Mouse (Mus musculus) cerebellum, adult (tissue): Measurements from ENCODE around the gene Pecam1.
"Not testable (repeated sequence)": the region's sequence is repeated elsewhere in the genome, so short reads cannot be mapped to it uniquely, and the experiment has no call there.

Experiments used
- ATAC-seq: cut with Nextera tagmentation; 2 replicates; pipeline ENCODE4 v1.9.2; 2017; ENCODE audit warnings: mild to moderate bottlenecking, moderate library complexity, mixed read lengths; ENCODE audit not compliant: insufficient number of reproducible peaks, low FRiP score, low TSS enrichment

Gene Pecam1

DNA sequence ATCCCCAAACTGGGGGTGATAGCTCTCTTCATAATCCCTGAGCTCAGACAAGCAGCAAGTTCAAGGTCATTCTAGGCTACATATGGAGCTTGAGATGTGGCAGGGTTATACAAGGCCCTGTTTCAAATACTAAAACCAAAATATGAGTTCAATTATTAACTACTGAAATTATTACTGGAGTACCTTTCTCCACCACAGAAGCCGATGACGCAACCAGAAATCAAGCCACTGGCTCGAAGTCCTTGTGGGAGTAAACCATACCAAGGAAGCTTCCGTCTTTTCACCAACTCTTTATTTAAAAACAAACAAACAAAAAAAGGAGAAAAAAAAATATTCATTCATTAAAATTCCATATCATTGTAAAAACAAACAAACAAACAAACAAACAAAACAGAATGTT is 26.5 kb upstream of the Pecam1 start:
- no peak for ATAC-seq

DNA sequence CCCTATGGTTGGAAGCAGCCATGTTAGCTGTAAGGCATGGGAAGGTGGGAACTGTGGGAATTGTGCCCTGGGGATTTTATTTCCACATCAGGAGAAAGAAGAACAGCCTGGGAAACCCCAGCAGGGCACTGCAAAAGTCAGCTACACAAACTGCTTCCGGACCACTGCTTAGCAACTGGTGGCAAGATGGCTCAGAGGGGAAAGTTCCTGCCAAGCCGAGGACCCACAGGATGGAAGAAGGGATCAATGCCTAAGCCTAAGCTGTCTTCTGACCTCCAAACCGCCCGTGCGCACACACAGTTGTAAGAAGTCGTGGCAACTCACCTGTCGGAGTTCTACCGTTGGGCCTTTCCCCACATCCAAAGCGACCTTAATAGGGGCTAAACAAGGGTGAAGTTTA is 22.6 kb upstream of the Pecam1 start:
- no peak for ATAC-seq

DNA sequence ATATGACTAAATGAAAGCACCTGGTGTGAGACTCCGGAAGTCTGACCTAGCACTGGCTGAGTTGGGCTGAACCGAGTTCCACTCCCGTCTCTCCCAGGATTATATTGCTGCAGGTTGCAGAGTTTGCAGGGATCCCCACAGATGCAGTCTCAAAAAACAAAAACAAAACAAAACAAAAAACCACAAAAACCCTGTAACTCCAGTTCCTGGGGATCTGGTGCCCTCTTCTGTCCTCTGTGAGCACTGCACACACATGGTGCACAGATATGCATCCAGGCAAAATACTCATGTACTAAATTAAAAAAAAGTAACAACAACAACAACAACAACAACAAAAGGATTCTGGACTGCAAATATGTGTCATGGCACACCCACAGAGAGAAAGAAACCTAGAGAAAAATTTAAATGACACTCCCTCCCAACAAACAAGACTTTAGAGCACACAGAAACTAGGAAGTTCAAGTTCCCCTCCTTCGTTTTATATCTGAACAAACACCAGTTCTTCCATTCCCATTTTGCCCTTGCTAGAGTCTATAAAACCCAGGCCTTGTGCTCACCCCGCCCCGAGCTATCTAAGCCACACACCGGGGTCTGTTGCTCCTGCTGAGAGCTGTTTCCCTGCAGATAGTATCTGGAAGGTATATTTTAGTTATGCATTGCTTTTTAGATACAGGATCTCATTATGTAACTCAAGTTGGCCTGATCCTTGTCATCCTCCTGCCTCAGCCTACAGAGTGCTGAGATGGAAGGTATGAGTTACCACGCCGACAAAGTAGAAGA is 20.0 kb upstream of the Pecam1 start:
- ATAC-seq: no peak

DNA sequence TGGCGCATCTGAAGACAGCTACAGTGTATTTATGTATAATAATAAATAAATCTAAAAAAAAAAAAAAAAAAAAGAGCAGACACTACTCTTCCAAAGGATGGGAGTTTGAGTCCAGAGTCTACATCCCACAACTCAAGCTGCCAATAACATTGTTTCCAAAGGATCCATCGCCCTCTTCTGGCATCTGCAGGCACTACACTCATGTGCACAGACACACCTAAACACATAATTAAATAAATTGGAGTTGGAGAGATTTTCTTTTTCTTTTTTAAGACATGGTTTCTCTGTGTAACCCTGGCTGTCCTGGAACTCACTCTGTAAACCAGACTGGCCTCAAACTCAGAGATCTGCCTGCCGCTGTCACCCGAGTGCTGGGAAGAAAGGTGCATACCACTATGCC is 17.1 kb upstream of the Pecam1 start:
- ATAC-seq: no peak

DNA sequence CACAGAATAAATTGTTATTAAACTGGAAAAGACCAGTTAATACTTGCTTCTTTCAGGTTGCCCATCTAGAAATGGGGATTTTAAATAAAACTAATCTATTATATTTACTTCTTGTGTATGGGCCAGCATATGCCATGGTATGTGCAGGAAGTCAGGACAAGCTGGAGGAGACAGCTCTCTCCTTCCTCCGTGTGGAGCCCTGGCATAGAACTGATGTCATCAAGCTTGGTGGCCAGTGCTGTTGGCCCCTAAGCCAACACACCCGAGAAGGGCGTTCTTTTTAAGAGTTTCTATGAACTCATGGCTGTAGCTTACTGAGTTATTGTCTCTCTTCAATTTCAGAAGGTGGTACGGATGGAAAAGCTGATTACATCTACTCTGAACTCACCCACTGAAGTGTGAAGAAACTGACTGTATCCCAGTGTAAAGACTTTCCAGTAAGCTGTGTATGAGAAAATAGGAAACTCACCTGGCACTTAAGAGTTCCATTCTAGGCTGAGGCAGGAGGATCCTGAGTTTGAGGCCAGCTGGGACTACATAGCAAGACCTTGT is 16.3 kb upstream of the Pecam1 start:
- ATAC-seq: no peak

DNA sequence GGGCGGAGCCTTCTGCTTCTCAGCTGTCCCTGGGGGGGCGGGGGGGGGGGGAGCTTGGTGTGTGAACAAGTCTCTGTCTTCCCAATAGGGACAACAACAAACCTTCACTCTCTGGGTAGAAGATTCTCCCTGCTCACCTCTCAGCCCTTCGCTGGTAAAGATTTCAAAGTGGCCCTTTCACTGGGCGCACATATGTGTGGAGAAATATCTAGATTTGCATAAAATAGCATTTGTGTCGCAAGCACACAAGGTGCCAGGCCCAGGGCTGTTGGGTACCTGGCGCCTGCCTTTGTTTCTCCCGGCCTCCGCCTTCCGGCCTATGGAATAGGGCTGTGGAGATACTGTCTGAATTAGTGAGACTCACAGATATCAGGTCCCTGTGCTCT is 12.4 kb upstream of the Pecam1 start:
- ATAC-seq: no peak

DNA sequence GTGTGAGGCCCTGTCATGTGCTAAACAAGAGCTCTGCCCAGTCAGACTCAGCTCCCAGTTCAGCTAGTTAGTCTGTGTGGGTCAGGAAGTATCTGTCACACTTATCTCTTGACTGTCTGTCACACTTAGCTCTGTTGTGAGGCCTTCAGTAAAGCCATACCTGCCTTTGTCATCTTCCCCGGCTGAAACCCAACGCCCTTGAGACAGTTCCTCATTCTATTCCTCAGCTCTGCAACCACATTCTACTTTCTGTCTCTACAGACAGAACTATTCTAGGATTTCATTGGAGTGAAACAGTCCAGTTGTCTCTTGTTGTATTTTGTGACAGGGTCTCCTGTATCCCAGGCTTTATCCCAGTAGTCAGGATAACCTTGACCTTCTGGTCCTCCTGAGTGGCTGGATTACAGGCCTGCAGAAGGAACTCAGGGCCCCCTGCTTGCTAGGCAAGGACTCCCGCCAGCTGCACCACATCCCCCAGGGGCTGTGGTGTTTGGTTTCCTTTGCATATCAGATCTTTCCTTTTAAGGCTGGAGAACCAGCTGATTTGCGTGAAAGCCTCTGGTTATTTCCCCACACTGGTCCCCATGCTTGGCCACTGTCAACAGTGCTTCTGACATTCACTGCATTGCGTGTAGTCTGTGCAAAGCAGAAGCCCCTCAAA is 11.8 kb upstream of the Pecam1 start:
- ATAC-seq: no peak

DNA sequence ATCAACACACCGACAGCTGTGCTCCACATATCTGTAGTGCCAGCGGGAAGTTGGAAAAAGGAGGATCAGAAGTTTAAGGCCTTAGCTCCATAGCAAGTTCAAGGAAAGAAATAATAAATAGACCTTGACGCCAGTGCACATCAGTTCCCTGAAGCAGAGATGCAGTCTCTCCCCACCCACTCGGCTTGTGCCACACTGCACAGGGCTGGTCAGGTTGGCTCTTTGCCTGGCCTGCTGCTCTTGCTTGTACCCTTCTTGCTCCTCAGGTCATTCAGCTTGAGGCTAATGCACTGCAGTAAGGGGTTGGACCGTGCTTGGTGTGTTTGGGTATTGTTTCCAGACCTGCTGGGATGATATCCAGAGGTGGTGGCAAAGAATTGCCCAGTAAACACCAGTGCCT is 10.1 kb upstream of the Pecam1 start:
- no peak for ATAC-seq

DNA sequence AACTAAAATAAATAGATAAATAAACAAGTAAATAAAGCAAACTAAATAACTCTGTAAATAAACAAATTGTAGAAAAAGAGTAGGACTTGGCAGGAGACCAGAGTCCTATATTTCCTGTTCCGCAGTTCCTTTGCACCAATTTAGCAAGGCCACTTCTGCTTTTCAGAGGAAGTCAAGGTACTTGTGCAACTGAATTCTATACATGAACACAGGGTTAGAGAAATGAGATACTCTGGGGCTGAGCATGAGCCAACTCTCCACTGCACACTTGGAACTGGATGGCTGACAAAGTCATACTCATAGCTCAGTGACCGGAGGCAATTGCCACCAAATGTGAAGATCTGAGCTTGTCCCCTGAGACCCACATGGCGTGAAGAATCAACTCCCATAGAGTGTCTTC is 8.6 kb upstream of the Pecam1 start:
- ATAC-seq: no peak

DNA sequence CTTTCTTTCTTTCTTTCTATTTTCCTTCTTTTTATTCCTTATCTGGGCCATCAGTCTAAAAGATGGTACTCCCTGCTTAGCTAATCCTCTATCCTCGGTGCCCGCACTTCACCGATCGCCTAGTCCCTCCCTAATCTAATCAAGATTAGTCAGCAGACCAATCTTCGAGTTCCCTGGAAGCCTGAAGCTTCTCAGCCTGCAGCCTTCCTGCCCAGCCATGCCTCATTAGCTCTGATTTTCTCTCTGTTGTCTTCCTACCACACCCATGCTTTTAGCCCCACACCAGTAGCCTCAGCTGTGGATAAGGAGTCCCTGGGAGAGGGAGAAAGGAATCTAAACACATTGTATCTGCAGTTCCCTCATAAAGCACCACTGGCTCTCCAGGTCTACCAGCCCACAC is 5.2 kb upstream of the Pecam1 start:
- ATAC-seq: no peak

DNA sequence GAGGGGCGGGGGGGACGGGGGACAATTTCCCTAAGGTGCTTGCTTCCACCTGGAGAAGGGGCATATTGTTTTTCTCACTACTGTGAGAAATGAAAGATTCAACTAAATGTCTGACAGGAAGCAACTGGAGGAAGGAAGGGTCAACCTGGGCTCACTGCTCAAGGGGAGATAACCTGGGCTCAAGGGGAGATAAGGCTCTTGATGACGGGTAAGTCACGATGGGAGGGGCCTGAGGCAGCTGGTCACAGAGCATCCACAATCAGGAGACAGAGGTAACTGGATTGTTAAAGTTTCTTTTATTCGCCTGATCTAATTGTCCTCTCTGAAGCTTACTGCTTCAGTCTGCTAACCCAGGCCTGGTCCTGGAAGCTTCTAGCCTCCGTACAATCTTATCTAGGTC is 2.9 kb upstream of the Pecam1 start:
- ATAC-seq: no peak

DNA sequence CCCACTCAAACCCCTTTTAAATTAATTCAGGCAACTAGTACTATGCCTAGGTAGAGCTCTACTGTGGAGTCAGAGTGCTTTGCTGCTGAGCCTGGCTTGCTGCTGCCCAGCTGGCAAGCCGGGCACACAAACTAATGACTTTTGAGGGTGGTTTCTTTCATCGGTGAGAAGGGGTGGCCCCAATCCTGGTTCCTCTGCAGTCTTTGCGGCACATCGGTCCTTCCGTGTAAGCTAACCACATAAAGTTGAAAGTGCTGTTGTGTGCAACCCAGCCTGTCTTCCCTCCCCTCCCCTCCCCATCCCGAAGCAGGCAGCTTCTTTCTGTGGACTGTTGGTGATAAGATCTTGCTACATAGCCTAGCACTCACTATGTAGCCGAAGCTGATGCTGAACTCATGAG is 1.7 kb upstream of the Pecam1 start:
- no peak for ATAC-seq

DNA sequence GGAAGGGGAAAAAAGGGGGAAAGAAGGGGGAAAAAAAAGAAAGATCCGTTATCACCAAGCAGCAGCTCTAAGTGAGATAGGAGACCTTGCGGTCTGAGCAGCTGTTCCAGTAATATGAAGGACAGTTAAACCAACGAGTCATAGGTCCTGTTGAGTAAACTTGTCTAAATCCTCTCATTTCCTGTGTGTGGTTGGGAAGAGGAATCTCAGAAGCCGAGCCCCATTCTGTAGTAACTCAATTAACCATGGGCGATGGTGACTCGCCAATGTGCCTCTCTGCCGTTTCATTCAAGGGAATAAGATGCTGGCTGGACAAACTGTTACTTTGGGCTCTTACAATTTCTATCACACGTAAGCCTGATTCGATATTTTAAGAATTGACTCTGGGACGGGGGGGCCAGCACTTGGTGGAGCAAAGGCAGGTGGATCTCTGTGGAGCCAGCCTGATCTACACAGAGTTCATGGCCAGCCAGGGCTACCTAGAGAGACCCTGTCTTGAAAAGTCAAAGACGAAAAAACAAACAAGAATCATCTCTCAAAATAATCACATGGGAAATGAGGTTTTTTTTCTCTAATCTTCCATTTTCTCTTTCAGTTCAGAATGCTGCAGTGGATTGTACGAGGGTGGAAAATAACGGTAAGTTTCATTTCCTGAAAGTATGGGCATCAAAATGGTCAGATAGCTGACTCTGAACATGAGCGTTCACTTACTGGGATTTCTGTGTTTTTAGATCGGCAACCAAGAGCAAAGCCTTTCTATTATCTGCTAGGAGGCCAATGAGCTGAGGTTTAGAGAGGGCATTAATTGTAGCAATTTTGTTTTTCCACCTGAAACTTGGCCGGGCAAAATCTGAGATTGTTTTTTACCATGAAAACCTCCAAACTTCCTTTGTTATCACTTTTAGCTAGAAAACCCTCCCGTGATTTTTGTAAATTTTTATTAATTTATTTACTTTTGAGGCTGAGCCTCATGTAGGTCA is 901 bp upstream of the Pecam1 start, which contains the start of gene Milr1:
Gene Milr1 (plus strand): TSS at position 188 of the 980 bp plus-strand sequence.
- ATAC-seq: no peak

DNA sequence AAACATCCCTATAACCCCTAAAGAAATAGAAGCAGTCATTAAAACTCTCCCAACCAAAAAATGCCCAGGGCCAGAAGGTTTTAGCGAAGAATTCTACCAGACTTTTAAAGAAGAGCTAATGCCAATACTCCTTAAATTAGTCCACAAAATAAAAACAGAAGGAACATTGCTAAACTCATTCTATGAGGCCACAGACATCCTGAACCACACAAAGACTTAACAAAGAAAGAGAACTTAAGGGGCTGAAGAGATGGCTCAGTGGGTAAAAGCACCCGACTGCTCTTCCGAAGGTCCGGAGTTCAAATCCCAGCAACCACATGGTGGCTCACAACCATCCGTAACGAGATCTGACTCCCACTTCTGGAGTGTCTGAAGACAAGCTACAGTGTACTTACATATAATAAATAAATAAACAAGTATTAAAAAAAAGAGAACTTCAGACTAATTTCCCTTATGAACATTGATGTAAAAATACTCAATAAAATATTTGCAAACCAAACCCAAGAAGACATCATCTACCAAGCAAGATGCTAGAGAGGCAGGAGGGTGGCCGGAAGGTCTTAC is 789 bp downstream of the Pecam1 start:
- not testable (repeated sequence) for ATAC-seq

DNA sequence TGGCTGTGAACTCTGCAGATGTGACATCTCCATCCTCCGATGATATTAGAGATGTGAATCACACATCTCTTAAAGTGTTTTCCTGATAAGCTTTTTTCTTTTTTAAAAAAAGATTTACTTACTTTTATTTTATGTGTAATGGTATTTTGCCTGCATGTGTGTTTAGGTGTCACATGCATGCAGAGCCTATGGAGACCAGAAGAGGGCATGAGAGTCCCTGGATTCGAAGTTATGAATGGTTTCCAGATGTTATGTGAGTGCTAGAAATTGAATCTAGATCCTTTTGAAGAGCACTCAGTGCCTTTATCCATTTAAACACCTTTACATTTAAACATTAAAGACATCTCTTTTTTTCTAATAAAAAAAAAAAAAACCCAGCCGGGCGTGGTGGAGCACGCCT is 5.5 kb downstream of the Pecam1 start:
- ATAC-seq: no peak

DNA sequence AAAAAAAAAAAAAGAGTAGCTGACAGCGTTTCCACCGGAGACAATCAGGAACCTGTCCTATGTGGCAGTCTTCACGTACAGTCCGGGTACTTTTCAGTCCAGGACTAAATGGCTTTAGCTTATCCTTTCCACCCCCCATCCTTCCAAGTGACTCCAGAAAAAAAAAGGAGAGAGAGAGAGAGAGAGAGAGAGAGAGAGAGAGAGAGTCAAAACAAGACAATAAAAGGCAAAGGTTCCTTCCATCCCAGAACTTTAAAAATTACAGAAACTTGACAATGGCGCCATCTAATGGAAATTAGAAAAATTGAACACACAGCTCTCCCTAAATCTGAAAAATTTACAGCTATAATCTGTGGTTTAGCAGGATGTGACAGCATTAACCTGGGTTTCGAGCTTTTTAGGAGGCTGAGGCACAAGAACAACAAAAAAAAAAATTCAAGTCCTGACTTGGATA is 8.0 kb downstream of the Pecam1 start:
- no peak for ATAC-seq

DNA sequence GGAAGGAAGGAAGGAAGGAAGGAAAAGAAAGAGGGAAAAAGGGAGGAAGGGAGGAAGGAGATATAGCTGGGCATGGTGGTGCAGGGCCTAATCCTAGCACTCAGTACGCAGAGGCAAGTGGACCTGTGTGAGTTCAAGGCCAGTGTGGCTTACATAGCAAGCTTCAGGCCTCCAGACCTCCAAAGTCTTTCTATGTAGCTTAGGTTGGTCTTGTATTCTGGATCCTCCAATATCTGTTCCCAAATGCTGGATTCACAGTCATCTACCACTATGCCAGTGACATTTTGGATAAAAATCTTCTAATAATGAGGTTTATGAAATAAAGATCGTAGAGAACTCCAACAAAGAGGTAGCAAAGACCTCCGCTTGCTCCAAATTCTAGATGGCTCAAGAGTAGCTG is 8.6 kb downstream of the Pecam1 start:
- no peak for ATAC-seq

DNA sequence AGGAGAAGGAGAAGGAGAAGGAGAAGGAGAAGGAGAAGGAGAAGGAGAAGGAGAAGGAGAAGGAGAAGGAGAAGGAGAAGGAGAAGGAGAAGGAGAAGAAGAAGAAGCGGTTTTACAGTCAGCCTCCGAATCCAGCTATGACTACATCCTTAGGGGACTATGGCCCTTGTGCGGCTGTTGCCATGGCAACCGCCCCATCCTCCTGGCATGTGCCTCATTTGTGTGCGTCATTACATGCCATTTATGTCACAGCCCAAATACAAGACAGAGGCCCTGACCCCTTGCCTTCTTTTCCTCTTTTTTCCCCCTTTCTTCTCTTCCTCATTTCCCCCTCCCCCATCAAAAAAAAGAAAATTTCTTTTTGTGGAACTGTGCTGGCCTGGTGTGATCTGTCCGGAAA is 9.2 kb downstream of the Pecam1 start:
- no peak for ATAC-seq

DNA sequence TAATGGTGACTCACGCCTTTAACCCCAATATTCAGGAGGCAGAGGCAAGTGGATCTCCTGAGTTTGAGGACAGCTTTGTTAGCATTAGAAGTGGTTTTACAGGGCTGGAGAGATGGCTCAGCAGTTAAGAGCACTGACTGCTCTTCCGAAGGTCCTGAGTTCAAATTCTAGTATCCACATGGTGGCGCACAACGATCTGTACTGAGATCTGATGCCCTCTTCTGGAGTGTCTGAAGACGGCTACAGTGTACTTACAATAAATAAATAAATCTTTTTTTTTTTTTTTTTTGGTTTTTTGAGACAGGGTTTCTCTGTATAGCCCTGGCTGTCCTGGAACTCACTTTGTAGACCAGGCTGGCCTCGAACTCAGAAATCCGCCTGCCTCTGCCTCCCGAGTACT is 9.7 kb downstream of the Pecam1 start:
- not testable (repeated sequence) for ATAC-seq

DNA sequence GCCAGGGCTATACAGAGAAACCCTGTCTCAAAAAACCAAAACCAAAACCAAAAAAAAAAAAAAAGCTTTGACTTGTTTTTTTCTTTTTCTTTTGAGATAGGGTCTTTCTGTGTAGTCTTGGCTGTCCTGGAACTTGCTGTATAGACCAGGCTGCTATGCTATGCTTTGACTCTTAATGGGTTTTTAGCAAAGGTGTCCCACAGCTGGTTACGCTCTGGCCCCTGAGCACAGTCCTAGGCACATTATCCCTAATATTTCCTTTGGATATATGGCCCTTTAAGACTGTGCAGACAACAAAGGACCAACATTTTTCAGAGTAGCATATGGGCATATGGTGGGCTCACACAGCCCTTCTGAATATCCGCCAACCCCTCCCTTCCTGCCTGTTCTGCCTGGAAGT is 11.3 kb downstream of the Pecam1 start:
- ATAC-seq: no peak
